13 mouse cellular contexts compared by ENCODE assay signal in the genomic region with DNA sequence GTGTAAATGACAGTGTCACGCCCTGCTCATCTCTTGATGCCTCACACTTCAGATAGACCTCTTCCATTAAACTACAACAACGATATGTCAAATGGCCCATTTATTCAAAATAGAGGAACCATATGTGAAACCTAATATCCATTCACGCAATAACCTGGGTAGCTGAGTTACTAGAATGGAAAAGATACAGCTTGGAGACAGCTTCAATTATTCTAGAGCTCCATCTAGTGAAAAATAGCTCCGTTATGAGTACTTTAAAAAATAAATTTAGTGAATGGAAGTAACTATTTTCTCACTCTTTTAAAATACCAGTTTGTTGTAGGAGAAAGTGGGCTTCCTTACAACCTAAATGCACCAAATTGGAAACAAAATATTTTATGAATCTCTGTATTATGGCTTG. TPM values are rescaled to one million over a fixed set of nuclear protein-coding genes. Genes with fewer than 3 reads are reported as not detected.
A peak's percentile ranks its signal among the peaks of the same experiment; 100 is the strongest.
DNase-seq lines count a peak whose midpoint lies in the region; ATAC-seq and TF ChIP-seq lines count a peak whose summit lies in the region.
"Had no signal": no experiment of that assay in that cellular context is flagged by ENCODE, and none has a peak within 500 bp of the region (broad histone marks: within the 10 kb centered on the region; RNA-seq: fewer than 3 reads in every experiment).

No protein-coding gene starts in this region.

- DNase-seq in forebrain, embryonic 10.5 days (ENCODE audit: extremely low spot score, low spot score), result no peak
- no peak for DNase-seq in layer of hippocampus, adult 2 months (ENCODE audit: low spot score in 2 of 2)
- DNase-seq in layer of hippocampus, adult 9-11 months, result no peak
- DNase-seq in CH12.LX (ENCODE audit: extremely low read depth), result no peak
- no peak for DNase-seq in adrenal gland, postnatal 14 days
- DNase-seq: gastrocnemius, postnatal 14 days; kidney, postnatal 4 days; liver; right cerebral cortex, postnatal 14 days had no signal

- no peaks in the 10 kb centered on the region for H3K27me3 ChIP-seq in forebrain, embryonic 12.5 days
- no peaks in the 10 kb centered on the region for H3K27me3 ChIP-seq in forebrain, embryonic 10.5 days (ENCODE audit: poor library complexity, severe bottlenecking)
- no peaks in the 10 kb centered on the region for H3K27me3 ChIP-seq in CH12.LX (replicated peaks)
- H3K27me3 ChIP-seq in forebrain, embryonic 16.5 days (replicated peaks; ENCODE audit: control insufficient read depth, insufficient read depth, low read length), result no peaks in the 10 kb centered on the region
- no peaks in the 10 kb centered on the region for H3K27me3 ChIP-seq in heart, embryonic 12.5 days (replicated peaks)
- H3K27me3 ChIP-seq: midbrain, embryonic 12.5 days had no signal

- no peak for TF ChIP-seq POLR2A in CH12.LX (IDR thresholded peaks at IDR 0.05; ENCODE audit: low read depth, low read length)

- WGBS in forebrain, embryonic 12.5 days, result 72% methylated on average over 4 of the region's 4 CpGs
- WGBS in forebrain, embryonic 10.5 days, result 83% methylated on average over 4 of the region's 4 CpGs
- WGBS in forebrain, embryonic 16.5 days, result 60% methylated on average over 4 of the region's 4 CpGs
- 80% methylated on average over 4 of the region's 4 CpGs for whole genome bisulfite sequencing in heart, embryonic 12.5 days

- TF ChIP-seq EP300 in CH12.LX (IDR thresholded peaks at IDR 0.05; ENCODE audit: low read length), result no peak

- in situ Hi-C loops in CH12.LX (cut with MboI; ENCODE audit: low pct_ligation_motif_present, low pct_unique_long_range_greater_than_20kb, low sequenced_read_pairs), result loop anchor here (10.0 kb wide), 1 partner anchor 294 kb away; no protein-coding TSS in a partner anchor

- TF ChIP-seq RAD21 in CH12.LX (IDR thresholded peaks at IDR 0.05; ENCODE audit: low read depth, low read length), result peak; percentile 45

- H3K9ac ChIP-seq in forebrain, embryonic 12.5 days, result no peak overlapping the region
- H3K9ac ChIP-seq in CH12.LX (ENCODE audit: insufficient read depth, low read depth), result no peak overlapping the region
- no peak overlapping the region for H3K9ac ChIP-seq in forebrain, embryonic 16.5 days (replicated peaks; ENCODE audit: low read depth, low read length)
- no peak overlapping the region for H3K9ac ChIP-seq in heart, embryonic 12.5 days
- H3K9ac ChIP-seq: midbrain, embryonic 12.5 days had no signal

- H3K4me2 ChIP-seq in forebrain, embryonic 12.5 days, result no peak overlapping the region
- peak overlapping the region; percentile 29; the same call in 1 of the 2 replicates for H3K4me2 ChIP-seq in CH12.LX (ENCODE audit: insufficient read depth, low read depth, poor library complexity, severe bottlenecking)
- no peak overlapping the region for H3K4me2 ChIP-seq in forebrain, embryonic 16.5 days (ENCODE audit: low read length)
- H3K4me2 ChIP-seq in heart, embryonic 12.5 days, result no peak overlapping the region
- H3K4me2 ChIP-seq: midbrain, embryonic 12.5 days had no signal

- no peaks in the 10 kb centered on the region for H3K79me2 ChIP-seq in CH12.LX (replicated peaks; ENCODE audit: control insufficient read depth, extremely low read depth, insufficient read depth, poor library complexity, severe bottlenecking)

- H3K27ac ChIP-seq in forebrain, embryonic 12.5 days, result no peak overlapping the region
- H3K27ac ChIP-seq in forebrain, embryonic 10.5 days, result no peak overlapping the region
- H3K27ac ChIP-seq in layer of hippocampus, adult 2 months, result no peak overlapping the region
- no peak overlapping the region for H3K27ac ChIP-seq in CH12.LX (ENCODE audit: insufficient read depth, low read depth)
- no peak overlapping the region for H3K27ac ChIP-seq in forebrain, embryonic 16.5 days (ENCODE audit: low read length)
- no peak overlapping the region for H3K27ac ChIP-seq in heart, embryonic 12.5 days (ENCODE audit: poor library complexity, severe bottlenecking)
- H3K27ac ChIP-seq: midbrain, embryonic 12.5 days had no signal

- dilution Hi-C loops in CH12.LX (cut with MboI; ENCODE audit: extremely low pct_ligation_motif_present, extremely low pct_unique_long_range_greater_than_20kb, low sequenced_read_pairs), result no loop called here

- H3K4me3 ChIP-seq in forebrain, embryonic 12.5 days (replicated peaks), result no peak overlapping the region
- H3K4me3 ChIP-seq in forebrain, embryonic 10.5 days, result no peak overlapping the region
- H3K4me3 ChIP-seq in layer of hippocampus, adult 2 months, result no peak overlapping the region
- no peak overlapping the region for H3K4me3 ChIP-seq in CH12.LX (replicated peaks in 1 of 3; ENCODE audit: low read depth in 2 of 3, low read length in 2 of 3, poor library complexity in 1 of 3)
- H3K4me3 ChIP-seq in forebrain, embryonic 16.5 days (replicated peaks; ENCODE audit: low read length), result no peak overlapping the region
- H3K4me3 ChIP-seq in heart, embryonic 12.5 days, result no peak overlapping the region
- H3K4me3 ChIP-seq: midbrain, embryonic 12.5 days had no signal

- ATAC-seq in forebrain, embryonic 12.5 days (ENCODE audit: low FRiP score), result 0 out of 2 replicates have a peak, but pooled peaks have one; percentile 20
- peak; percentile 54; the same call in 1 of the 2 replicates for ATAC-seq in forebrain, embryonic 16.5 days
- no peak for ATAC-seq in heart, embryonic 12.5 days (ENCODE audit: insufficient number of reproducible peaks, low FRiP score)

- no peaks in the 10 kb centered on the region for H3K4me1 ChIP-seq in forebrain, embryonic 12.5 days
- no peaks in the 10 kb centered on the region for H3K4me1 ChIP-seq in forebrain, embryonic 10.5 days
- peaks cover 0 to 13% of the 10 kb centered on the region in 2 experiments; a peak in 3 of 4 replicates for H3K4me1 ChIP-seq in CH12.LX (ENCODE audit: control insufficient read depth in 1 of 2, insufficient read depth in 2 of 2)
- H3K4me1 ChIP-seq in forebrain, embryonic 16.5 days (replicated peaks; ENCODE audit: control insufficient read depth, insufficient read depth, low read length), result no peaks in the 10 kb centered on the region
- no peaks in the 10 kb centered on the region for H3K4me1 ChIP-seq in heart, embryonic 12.5 days (replicated peaks)

- H3K9me3 ChIP-seq in forebrain, embryonic 12.5 days, result no peaks in the 10 kb centered on the region
- no peaks in the 10 kb centered on the region for H3K9me3 ChIP-seq in forebrain, embryonic 10.5 days
- H3K9me3 ChIP-seq in CH12.LX (replicated peaks; ENCODE audit: low read length), result no peaks in the 10 kb centered on the region
- no peaks in the 10 kb centered on the region for H3K9me3 ChIP-seq in forebrain, embryonic 16.5 days (ENCODE audit: control insufficient read depth, low read length)
- H3K9me3 ChIP-seq in heart, embryonic 12.5 days (replicated peaks), result no peaks in the 10 kb centered on the region
- H3K9me3 ChIP-seq: midbrain, embryonic 12.5 days had no signal

- peak; percentile 78 for TF ChIP-seq CTCF in layer of hippocampus, adult 2 months (conservative IDR thresholded peaks at IDR 0.05)
- TF ChIP-seq CTCF in CH12.LX (conservative IDR thresholded peaks at IDR 0.05 in 1 of 2, IDR thresholded peaks at IDR 0.05 in 1 of 2; ENCODE audit: low read depth in 2 of 2, low read length in 2 of 2), result peak in 1 of 2 experiments; percentile 43; a peak in 2 of 4 replicates

- no peaks in the 10 kb centered on the region for H3K36me3 ChIP-seq in forebrain, embryonic 12.5 days (replicated peaks)
- no peaks in the 10 kb centered on the region for H3K36me3 ChIP-seq in forebrain, embryonic 10.5 days (replicated peaks)
- H3K36me3 ChIP-seq in CH12.LX (replicated peaks in 1 of 2; ENCODE audit: control insufficient read depth in 1 of 2, insufficient read depth in 1 of 2, low read length in 1 of 2), result no peaks in the 10 kb centered on the region
- H3K36me3 ChIP-seq in forebrain, embryonic 16.5 days (ENCODE audit: control insufficient read depth, insufficient read depth), result no peaks in the 10 kb centered on the region
- H3K36me3 ChIP-seq in heart, embryonic 12.5 days, result no peaks in the 10 kb centered on the region
- H3K36me3 ChIP-seq: midbrain, embryonic 12.5 days had no signal

TF ChIP-seq in CH12.LX, 34 proteins besides CTCF, POLR2A, EP300 and RAD21 (continues in another document):
- TF ChIP-seq ZNF384 (IDR thresholded peaks at IDR 0.05; ENCODE audit: low read depth, low read length), result no peak
- TF ChIP-seq ZKSCAN1 (IDR thresholded peaks at IDR 0.05; ENCODE audit: borderline replicate concordance, low read depth, low read length), result no peak
- TF ChIP-seq CHD2 (IDR thresholded peaks at IDR 0.05; ENCODE audit: low read length), result no peak
- TF ChIP-seq BHLHE40 (IDR thresholded peaks at IDR 0.05; ENCODE audit: low read depth, low read length), result no peak
- no peak for TF ChIP-seq JUN (IDR thresholded peaks at IDR 0.05; ENCODE audit: insufficient read depth, low read depth, low read length)
- no peak for TF ChIP-seq E2F4 (IDR thresholded peaks at IDR 0.05; ENCODE audit: insufficient replicate concordance, low read depth, low read length)
- TF ChIP-seq ELF1 (IDR thresholded peaks at IDR 0.05; ENCODE audit: low read depth, low read length), result no peak
- no peak for TF ChIP-seq TCF12 (IDR thresholded peaks at IDR 0.05; ENCODE audit: low read depth, low read length)
- no peak for TF ChIP-seq MXI1 (IDR thresholded peaks at IDR 0.05; ENCODE audit: low read depth, low read length)
- no peak for TF ChIP-seq UBTF (IDR thresholded peaks at IDR 0.05; ENCODE audit: low read depth, low read length)
- TF ChIP-seq SMC3 (IDR thresholded peaks at IDR 0.05; ENCODE audit: low read depth, low read length), result no peak

RNA-seq across cellular contexts. Expression of gene Enkur, which starts 16.6 kb away (rescaled TPM):
- polyA plus RNA-seq in forebrain, embryonic 12.5 days (2016; fragmentation: Nextera tagmentation; extraction: Ambion mirVana), result 1.3 and 2.3 TPM in 2 replicates
- 0.27 and 0.72 TPM in 2 replicates for polyA plus RNA-seq in forebrain, embryonic 10.5 days (2016; fragmentation: Nextera tagmentation; extraction: Ambion mirVana)
- 1 to 10 TPM; 2.5 TPM for total RNA-seq in layer of hippocampus, adult 2 months (2021)
- 0.13 and 0.21 TPM in 2 replicates for total RNA-seq in CH12.LX (2012; rRNA removed)
- total RNA-seq in CH12.LX (2014; rRNA removed), result 0.20 and 0.64 TPM in 2 replicates
- 0.39 and 0.48 TPM in 2 replicates for polyA plus RNA-seq in CH12.LX (2012; ENCODE audit: insufficient read length, low read depth)
- 2.7 and 3.4 TPM in 2 replicates for polyA plus RNA-seq in forebrain, embryonic 16.5 days (2015; fragmentation: Nextera tagmentation; extraction: Ambion mirVana)
- 1.5 and 2.3 TPM in 2 replicates for polyA plus RNA-seq in heart, embryonic 12.5 days (2016; fragmentation: Nextera tagmentation; extraction: Ambion mirVana)
- 1.1 and 1.7 TPM in 2 replicates for total RNA-seq in adrenal gland, postnatal 14 days (2021)

RNA-seq across cellular contexts. Expression of gene Thnsl1, which starts 16.9 kb away (rescaled TPM):
- 20.3 and 22.2 TPM in 2 replicates for polyA plus RNA-seq in forebrain, embryonic 12.5 days (2016; fragmentation: Nextera tagmentation; extraction: Ambion mirVana)
- 13.5 and 16.4 TPM in 2 replicates for polyA plus RNA-seq in forebrain, embryonic 10.5 days (2016; fragmentation: Nextera tagmentation; extraction: Ambion mirVana)
- total RNA-seq in layer of hippocampus, adult 2 months (2021), result 10 to 100 TPM; 17.5 to 20.0 TPM
- total RNA-seq in CH12.LX (2012; rRNA removed), result 3.7 and 5.0 TPM in 2 replicates
- 5.3 and 6.1 TPM in 2 replicates for total RNA-seq in CH12.LX (2014; rRNA removed)
- polyA plus RNA-seq in CH12.LX (2012; ENCODE audit: insufficient read length, low read depth), result 5.9 and 6.2 TPM in 2 replicates
- polyA plus RNA-seq in forebrain, embryonic 16.5 days (2015; fragmentation: Nextera tagmentation; extraction: Ambion mirVana), result 25.4 and 28.8 TPM in 2 replicates
- 8.7 and 8.8 TPM in 2 replicates for polyA plus RNA-seq in heart, embryonic 12.5 days (2016; fragmentation: Nextera tagmentation; extraction: Ambion mirVana)
- total RNA-seq in adrenal gland, postnatal 14 days (2021), result 6.9 and 8.3 TPM in 2 replicates
